Mouse (Mus musculus) small intestine, adult 2 months (tissue): Measurements from ENCODE around the gene Uvrag. TPM values are rescaled to one million over a fixed set of nuclear protein-coding genes. Genes with fewer than 3 reads are reported as not detected.

Experiments used
- H3K27ac ChIP-seq: fragments of 200-500 bp; 2 replicates; pipeline ENCODE4 v1.5.1; 2012; ENCODE audit warnings: low read depth, low read length, control low read depth, inconsistent platforms; ENCODE audit not compliant: insufficient read depth
- H3K27me3 ChIP-seq: fragments of 200-500 bp; 2 replicates; pipeline ENCODE4 v1.6.1; 2012; ENCODE audit warnings: mild to moderate bottlenecking, moderate library complexity, low read length, inconsistent platforms; ENCODE audit not compliant: control insufficient read depth, insufficient read depth
- H3K36me3 ChIP-seq: fragments of 200-500 bp; 2 replicates; pipeline ENCODE4 v1.6.1; 2012; ENCODE audit warnings: mild to moderate bottlenecking, low read length, control low read depth, inconsistent platforms; ENCODE audit not compliant: control insufficient read depth, insufficient read depth
- H3K4me1 ChIP-seq: fragments of 200-500 bp; 2 replicates; pipeline ENCODE4 v1.6.1; 2012; ENCODE audit warnings: low read length, inconsistent platforms, mixed read lengths; ENCODE audit not compliant: control insufficient read depth, insufficient read depth, insufficient read length
- H3K4me3 ChIP-seq: fragments of 200-500 bp; 2 replicates; pipeline ENCODE4 v1.5.1; 2012; ENCODE audit warnings: low read depth, mild to moderate bottlenecking, control low read depth, inconsistent platforms, low read length, moderate library complexity
- CTCF ChIP-seq: fragments of 200-500 bp; IDR thresholded peaks from 2 replicates; pipeline ENCODE4 v1.5.1; 2012; ENCODE audit warnings: low read depth, mild to moderate bottlenecking, control low read depth, inconsistent platforms, low read length, moderate library complexity, mixed read lengths; ENCODE audit not compliant: insufficient replicate concordance, insufficient read length; ENCODE audit errors: extremely low read depth
- POLR2A ChIP-seq: fragments of 200-500 bp; IDR thresholded peaks from 2 replicates; pipeline ENCODE4 v1.6.1; 2012; ENCODE audit warnings: low read depth, mild to moderate bottlenecking, control low read depth, inconsistent platforms, low read length, moderate library complexity
- WGBS: fragments of 180-500 bp; shearing (Covaris S2); methylation state at CpG from one replicate; pipeline ENCODE4 v1.1.7; 2018; 5-methylcytosine and 5-hydroxymethylcytosine counted together
- polyA plus RNA-seq: library from polyadenylated mRNA; depleted of rRNA; stranded (reverse); fragments of >200 nt; gene quantifications from 2 replicates; pipeline ENCODE4 v1.2.3, GENCODE M21; 2012

Uvrag gene
- polyA plus RNA-seq, 1 experiment = 28.2 TPM

GRCm38 (mm10) chr7:99061056-99061680 lies 79.8 kb downstream of the Uvrag start:
- TF ChIP-seq POLR2A = no peak
- no peak for TF ChIP-seq CTCF
- no peak overlapping the region for H3K4me3 ChIP-seq
- H3K36me3 ChIP-seq = no peaks in the 10 kb centered on the region
- H3K4me1 ChIP-seq = no peaks in the 10 kb centered on the region
- no peak overlapping the region for H3K27ac ChIP-seq
- H3K27me3 ChIP-seq = no peaks in the 10 kb centered on the region
- WGBS = 84% methylated on average over 7 of the region's 7 CpGs

- Histone ChIP-seq H3K27ac (no peak overlapping the region), H3K36me3 (0 out of 2 replicates have a peak, but pooled peaks cover 2% of the 10 kb centered on the region), H3K4me1 (no peaks in the 10 kb centered on the region), H3K4me3 (no peak overlapping the region), H3K27me3 (no peaks in the 10 kb centered on the region)
- TF ChIP-seq CTCF (no peak), POLR2A (no peak)
- whole genome bisulfite sequencing = 90% methylated on average over 5 of the region's 5 CpGs
Observed at GRCm38 (mm10) chr7:99060476-99060875, 80.5 kb downstream of the Uvrag start.

- Histone ChIP-seq H3K36me3 (0 out of 2 replicates have a peak, but pooled peaks cover 2% of the 10 kb centered on the region), H3K27ac (no peak overlapping the region), H3K4me3 (no peak overlapping the region), H3K4me1 (no peaks in the 10 kb centered on the region), H3K27me3 (no peaks in the 10 kb centered on the region)
- no peak for TF ChIP-seq POLR2A
- no peak for TF ChIP-seq CTCF
- 94% methylated on average over 8 of the region's 8 CpGs for WGBS
Observed at GRCm38 (mm10) chr7:99059934-99060333, 81.0 kb downstream of the Uvrag start.

- Histone ChIP-seq H3K27ac (no peak overlapping the region), H3K4me1 (no peaks in the 10 kb centered on the region), H3K4me3 (no peak overlapping the region), H3K27me3 (no peaks in the 10 kb centered on the region), H3K36me3 (0 out of 2 replicates have a peak, but pooled peaks cover 2% of the 10 kb centered on the region)
- 67% methylated on average over 17 of the region's 17 CpGs for WGBS
- TF ChIP-seq CTCF (no peak), POLR2A (no peak)
Observed at GRCm38 (mm10) chr7:99057053-99057630, 83.8 kb downstream of the Uvrag start.

- TF ChIP-seq POLR2A = no peak
- TF ChIP-seq CTCF = no peak
- no peaks in the 10 kb centered on the region for H3K4me1 ChIP-seq
- H3K27ac ChIP-seq = no peak overlapping the region
- no peak overlapping the region for H3K4me3 ChIP-seq
- 92% methylated on average over 4 of the region's 4 CpGs for WGBS
- no peaks in the 10 kb centered on the region for H3K27me3 ChIP-seq
- 0 out of 2 replicates have a peak, but pooled peaks cover 2% of the 10 kb centered on the region for H3K36me3 ChIP-seq
Observed at GRCm38 (mm10) chr7:99053626-99054025, 87.3 kb downstream of the Uvrag start.

- Histone ChIP-seq H3K36me3 (0 out of 2 replicates have a peak, but pooled peaks cover 2% of the 10 kb centered on the region), H3K27me3 (no peaks in the 10 kb centered on the region), H3K4me1 (no peaks in the 10 kb centered on the region), H3K27ac (no peak overlapping the region), H3K4me3 (no peak overlapping the region)
- 76% methylated on average over 6 of the region's 6 CpGs for WGBS
- TF ChIP-seq POLR2A = no peak
- TF ChIP-seq CTCF = no peak
Observed at GRCm38 (mm10) chr7:99052471-99053241, 88.3 kb downstream of the Uvrag start.

- no peaks in the 10 kb centered on the region for H3K4me1 ChIP-seq
- 0 out of 2 replicates have a peak, but pooled peaks cover 2% of the 10 kb centered on the region for H3K36me3 ChIP-seq
- H3K27me3 ChIP-seq = no peaks in the 10 kb centered on the region
- no peak overlapping the region for H3K4me3 ChIP-seq
- H3K27ac ChIP-seq = no peak overlapping the region
- no peak for TF ChIP-seq CTCF
- no peak for TF ChIP-seq POLR2A
- 88% methylated on average over 1 of the region's 1 CpGs for WGBS
Observed at GRCm38 (mm10) chr7:99050882-99051281, 90.1 kb downstream of the Uvrag start.
